Mouse (Mus musculus) ES-E14 (cell line): ENCODE results near the gene Trpm1. TPM values are rescaled to one million over a fixed set of nuclear protein-coding genes. Genes with fewer than 3 reads are reported as not detected.

ENCODE experiments used
- DNase-seq: peaks from one replicate; pipeline ENCODE4 v3.0.0-alpha.2; 2013; ENCODE audit warnings: low read depth, low spot score
- H3K27ac ChIP-seq: 2 replicates; pipeline ENCODE4 v1.5.1; 2012; ENCODE audit warnings: low read depth, mild to moderate bottlenecking, low read length, moderate library complexity, mixed read lengths; ENCODE audit not compliant: poor library complexity, insufficient read depth, severe bottlenecking
- H3K36me3 ChIP-seq: 2 replicates; pipeline ENCODE4 v1.6.1; 2012; ENCODE audit warnings: mild to moderate bottlenecking, low read length, moderate library complexity, mixed read lengths; ENCODE audit not compliant: control insufficient read depth, poor library complexity, insufficient read depth, severe bottlenecking
- H3K4me1 ChIP-seq, 2 experiments: fragments of 150-350 bp in 1 of 2; sonication (generic) in 1 of 2; 2 replicates each; pipeline ENCODE4 v1.6.1; 2012; ENCODE audit warnings: low read length in 2 of 2, mild to moderate bottlenecking in 1 of 2, mixed read lengths in 1 of 2; ENCODE audit not compliant: control insufficient read depth in 2 of 2, insufficient read depth in 2 of 2, poor library complexity in 1 of 2
- H3K4me3 ChIP-seq, 2 experiments: fragments of 150-350 bp in 1 of 2; sonication (generic) in 1 of 2; 2 replicates each; pipeline ENCODE4 v1.5.1; 2012; ENCODE audit warnings: low read length in 2 of 2, low read depth in 1 of 2, mild to moderate bottlenecking in 1 of 2, mixed read lengths in 1 of 2; ENCODE audit not compliant: insufficient read depth in 1 of 2, poor library complexity in 1 of 2, severe bottlenecking in 1 of 2
- H3K9ac ChIP-seq: 2 replicates; pipeline ENCODE4 v1.6.1; 2012; ENCODE audit warnings: low read depth, mild to moderate bottlenecking, low read length, mixed read lengths; ENCODE audit not compliant: poor library complexity, insufficient read depth, severe bottlenecking
- H3K9me3 ChIP-seq: fragments of 150-350 bp; sonication (generic); 2 replicates; pipeline ENCODE4 v1.6.1; 2012; ENCODE audit warnings: low read depth, mild to moderate bottlenecking, low read length; ENCODE audit not compliant: control insufficient read depth, insufficient read depth
- CHD2 ChIP-seq: IDR thresholded peaks from 2 replicates; pipeline ENCODE4 v1.6.1; 2014; ENCODE audit warnings: mild to moderate bottlenecking, low read depth, low read length, inconsistent platforms
- HCFC1 ChIP-seq: IDR thresholded peaks from 2 replicates; pipeline ENCODE4 v1.6.1; 2012; ENCODE audit warnings: low read length, inconsistent platforms, borderline replicate concordance; ENCODE audit not compliant: insufficient read depth
- MAFK ChIP-seq: IDR thresholded peaks from 2 replicates; pipeline ENCODE4 v1.6.1; 2014; ENCODE audit warnings: mild to moderate bottlenecking, low read depth, low read length, inconsistent platforms; ENCODE audit not compliant: insufficient read depth
- ZC3H11A ChIP-seq: IDR thresholded peaks from 2 replicates; pipeline ENCODE4 v1.6.1; 2012; ENCODE audit warnings: low read depth, mild to moderate bottlenecking, inconsistent platforms, low read length, borderline replicate concordance
- ZNF384 ChIP-seq: IDR thresholded peaks from 2 replicates; pipeline ENCODE4 v1.6.1; 2012; ENCODE audit warnings: low read depth, low read length, inconsistent platforms
- in situ Hi-C, 2 experiments: fragments of 600-800 bp; cut with MboI; formaldehyde crosslinking; loops; one replicate each; pipeline ENCODE4 v1.15.1; 2025; ENCODE audit warnings: low sequenced_read_pairs in 2 of 2, inconsistent platforms in 1 of 2; ENCODE audit not compliant: unreplicated experiment in 2 of 2
- total RNA-seq: library from RNA; depleted of rRNA; stranded (reverse); fragments of 300-350 nt; gene quantifications from 2 replicates; pipeline ENCODE4 v1.2.3, GENCODE M21; 2012

Trpm1 gene
- total RNA-seq, 1 experiment = 0.94 TPM

DNA sequence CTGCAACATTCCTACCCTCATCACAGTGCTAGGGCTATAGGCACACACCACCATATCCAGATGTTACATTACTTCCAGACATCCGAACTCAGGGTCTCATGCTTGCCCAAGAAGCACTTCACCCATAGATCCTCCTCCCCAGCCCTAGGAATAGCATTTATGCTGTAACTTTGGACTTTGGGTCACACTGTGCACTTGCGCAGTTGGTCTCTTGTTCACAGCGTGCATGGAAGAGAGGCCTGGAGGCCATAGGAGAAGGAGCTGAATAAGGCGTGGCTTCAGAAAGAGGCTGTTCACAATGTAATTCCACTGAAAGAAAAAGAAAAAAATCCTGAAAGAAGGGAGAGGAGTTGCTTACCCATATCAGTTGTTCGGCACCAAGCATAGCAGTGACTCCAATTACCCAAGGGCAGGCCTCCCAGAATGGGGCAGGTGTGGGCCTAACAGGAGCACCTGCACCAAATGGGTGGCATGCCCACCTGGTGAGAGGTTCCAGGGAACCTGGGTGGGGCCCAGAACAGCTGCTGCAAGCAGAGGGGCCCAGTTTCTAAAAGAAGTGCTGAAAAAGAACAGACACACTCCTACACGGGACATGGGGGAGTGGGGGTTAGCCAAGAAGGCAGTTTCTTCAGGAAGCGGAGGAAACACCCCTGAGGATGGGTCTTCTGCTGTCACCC, 84.9 kb downstream of the Trpm1 start:
- no peaks in the 10 kb centered on the region for H3K36me3 ChIP-seq
- H3K9ac ChIP-seq = no peak overlapping the region
- no peak overlapping the region for H3K27ac ChIP-seq
- no peaks in the 10 kb centered on the region for H3K4me1 ChIP-seq
- H3K9me3 ChIP-seq = no peaks in the 10 kb centered on the region
- in situ Hi-C loops = no loop called here
- H3K4me3 ChIP-seq = no peak overlapping the region
- TF ChIP-seq ZC3H11A (no peak), MAFK (no peak), HCFC1 (no peak), CHD2 (no peak), ZNF384 (no peak)
- no peak for DNase-seq

DNA sequence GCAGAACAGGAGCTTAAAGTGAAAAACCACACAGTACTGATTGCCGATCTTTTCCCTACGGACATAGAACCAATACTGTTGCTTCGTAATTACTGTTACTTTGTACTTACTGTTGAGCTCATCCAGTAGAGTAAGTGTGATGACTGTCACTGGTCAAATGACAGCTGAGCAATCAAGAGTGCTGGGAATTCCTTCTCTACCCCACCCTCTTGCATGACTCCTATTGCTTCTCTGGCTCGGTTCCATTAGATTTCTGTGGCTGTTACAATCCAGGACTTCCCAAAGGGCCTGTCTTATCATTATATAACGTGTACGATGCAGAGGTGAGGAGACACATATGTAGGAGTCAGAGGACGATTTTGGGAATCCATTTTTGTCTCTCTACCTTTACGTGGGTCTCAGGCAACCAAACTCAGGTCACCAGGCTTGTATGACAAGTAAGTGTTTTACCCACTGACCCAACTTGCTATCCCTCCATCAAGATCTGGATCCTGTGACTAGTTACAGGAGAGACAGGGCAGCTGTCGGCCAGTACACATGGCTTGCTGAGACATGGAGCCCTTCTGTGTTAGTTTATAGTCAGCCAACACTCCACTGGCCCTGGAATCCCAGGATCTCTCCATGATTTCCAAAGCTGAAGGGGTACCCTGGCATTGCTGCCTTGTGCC, 85.6 kb downstream of the Trpm1 start:
- Histone ChIP-seq H3K4me3 (no peak overlapping the region), H3K9ac (no peak overlapping the region), H3K27ac (no peak overlapping the region), H3K36me3 (no peaks in the 10 kb centered on the region), H3K9me3 (no peaks in the 10 kb centered on the region), H3K4me1 (no peaks in the 10 kb centered on the region)
- TF ChIP-seq CHD2 = no peak
- TF ChIP-seq ZC3H11A = no peak
- TF ChIP-seq ZNF384 = no peak
- no peak for TF ChIP-seq HCFC1
- TF ChIP-seq MAFK = no peak
- in situ Hi-C loops = no loop called here
- DNase-seq = no peak

GRCm38 (mm10) chr7:64239806-64240315, 86.2 kb downstream of the Trpm1 start:
- H3K9ac ChIP-seq = no peak overlapping the region
- H3K4me1 ChIP-seq = no peaks in the 10 kb centered on the region
- no peaks in the 10 kb centered on the region for H3K36me3 ChIP-seq
- in situ Hi-C loops = no loop called here
- H3K4me3 ChIP-seq = no peak overlapping the region
- DNase-seq = no peak
- TF ChIP-seq MAFK = no peak
- no peak for TF ChIP-seq HCFC1
- TF ChIP-seq ZC3H11A = no peak
- TF ChIP-seq ZNF384 = no peak
- H3K27ac ChIP-seq = no peak overlapping the region
- H3K9me3 ChIP-seq = no peaks in the 10 kb centered on the region

- Histone ChIP-seq H3K27ac (no peak overlapping the region), H3K36me3 (no peaks in the 10 kb centered on the region), H3K4me1 (no peaks in the 10 kb centered on the region), H3K9me3 (no peaks in the 10 kb centered on the region), H3K9ac (no peak overlapping the region), H3K4me3 (no peak overlapping the region)
- no peak for TF ChIP-seq ZNF384
- no peak for TF ChIP-seq ZC3H11A
- no peak for TF ChIP-seq MAFK
- TF ChIP-seq HCFC1 = no peak
- TF ChIP-seq CHD2 = no peak
- in situ Hi-C loops = no loop called here
- no peak for DNase-seq
Measured at GRCm38 (mm10) chr7:64242424-64242823, 88.8 kb downstream of the Trpm1 start.
